8 mouse cellular contexts compared by ENCODE assay signal in the genomic region with DNA sequence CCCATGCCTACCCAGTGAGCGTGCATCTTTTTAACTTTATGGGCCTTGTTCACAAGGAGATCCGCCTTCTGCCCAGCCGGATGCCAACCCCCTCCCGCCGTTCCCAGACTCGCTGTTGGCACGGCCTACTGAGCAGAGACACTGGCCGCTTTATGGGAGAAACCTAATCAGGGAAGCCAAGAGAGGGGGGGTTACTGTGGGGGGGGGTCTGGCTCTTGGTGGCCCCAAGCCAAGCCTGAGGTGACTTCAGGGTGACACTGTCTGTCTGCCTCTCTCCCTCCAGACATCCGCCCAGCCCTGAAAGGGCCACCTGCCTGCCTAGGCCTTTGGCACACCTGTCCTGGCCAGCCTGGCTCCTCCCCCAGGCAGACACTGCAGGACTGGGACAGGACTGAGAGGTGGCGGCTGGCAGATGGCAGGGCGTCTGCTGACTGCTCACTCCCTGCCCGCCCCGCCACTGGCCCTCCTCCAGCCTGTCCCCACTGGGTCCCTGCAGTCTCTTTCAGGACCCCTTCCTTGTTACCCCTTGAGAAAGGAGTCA. TPM values are rescaled to one million over a fixed set of nuclear protein-coding genes. Genes with fewer than 3 reads are reported as not detected.
DNase-seq lines count a peak whose midpoint lies in the region; ATAC-seq and TF ChIP-seq lines count a peak whose summit lies in the region.
"Had no signal": no experiment of that assay in that cellular context is flagged by ENCODE, and none has a peak within 500 bp of the region (broad histone marks: within the 10 kb centered on the region; RNA-seq: fewer than 3 reads in every experiment).

No protein-coding gene starts in this region.

- no peak for TF ChIP-seq CTCF in stomach, postnatal 0 days (IDR thresholded peaks at IDR 0.05; ENCODE audit: low read depth)

- H3K9ac ChIP-seq in hindbrain, embryonic 14.5 days, result no peak overlapping the region
- no peak overlapping the region for H3K9ac ChIP-seq in stomach, postnatal 0 days (ENCODE audit: low read length)
- H3K9ac ChIP-seq: lung, embryonic 14.5 days had no signal

- H3K27ac ChIP-seq in hindbrain, embryonic 14.5 days, result peak overlapping the region; percentile 76
- H3K27ac ChIP-seq in stomach, postnatal 0 days (replicated peaks), result peak overlapping the region; percentile 61

- DNase-seq in retina, postnatal 1 day, result peak; percentile 90
- DNase-seq in retina, embryonic 14.5 days (ENCODE audit: low spot score), result no peak
- peak; percentile 91 to 95 for DNase-seq in cerebellum, postnatal 10 days
- DNase-seq in hindbrain, embryonic 14.5 days (ENCODE audit: low spot score), result no peak
- peak; percentile 82 for DNase-seq in layer of hippocampus, adult 9-11 months
- DNase-seq in stomach, postnatal 0 days (ENCODE audit: low spot score), result peak; percentile 65
- no peak for DNase-seq in ovary, postnatal 10 days (ENCODE audit: low spot score)
- DNase-seq: lung, embryonic 14.5 days had no signal

- peak; percentile 44; the same call in 1 of the 2 replicates for ATAC-seq in hindbrain, embryonic 14.5 days (ENCODE audit: low FRiP score)
- ATAC-seq in stomach, postnatal 0 days (ENCODE audit: low FRiP score, low TSS enrichment), result peak; percentile 59

- H3K27me3 ChIP-seq in hindbrain, embryonic 14.5 days (ENCODE audit: control insufficient read depth, insufficient read depth, low read length), result no peaks in the 10 kb centered on the region
- no peaks in the 10 kb centered on the region for H3K27me3 ChIP-seq in stomach, postnatal 0 days (ENCODE audit: control insufficient read depth, insufficient read depth, low read length)

- no peak for TF ChIP-seq EP300 in stomach, postnatal 0 days (optimal IDR thresholded peaks at IDR 0.05)

- H3K4me2 ChIP-seq in hindbrain, embryonic 14.5 days (replicated peaks), result no peak overlapping the region
- no peak overlapping the region for H3K4me2 ChIP-seq in stomach, postnatal 0 days (replicated peaks; ENCODE audit: low read depth)
- H3K4me2 ChIP-seq: lung, embryonic 14.5 days had no signal

- H3K4me3 ChIP-seq in hindbrain, embryonic 14.5 days (replicated peaks; ENCODE audit: low read length), result no peak overlapping the region
- no peak overlapping the region for H3K4me3 ChIP-seq in stomach, postnatal 0 days (ENCODE audit: low read depth, low read length)

- no peaks in the 10 kb centered on the region; the same call in 1 of the 2 replicates for H3K4me1 ChIP-seq in hindbrain, embryonic 14.5 days (replicated peaks; ENCODE audit: control insufficient read depth, insufficient read depth, low read length)
- H3K4me1 ChIP-seq in stomach, postnatal 0 days (replicated peaks; ENCODE audit: control insufficient read depth, insufficient read depth), result 0 out of 2 replicates have a peak, but pooled peaks cover 5% of the 10 kb centered on the region

- no peaks in the 10 kb centered on the region for H3K9me3 ChIP-seq in hindbrain, embryonic 14.5 days (ENCODE audit: control insufficient read depth, low read length)
- no peaks in the 10 kb centered on the region for H3K9me3 ChIP-seq in stomach, postnatal 0 days (ENCODE audit: control insufficient read depth, low read length)

- peaks cover 97% of the 10 kb centered on the region for H3K36me3 ChIP-seq in hindbrain, embryonic 14.5 days (replicated peaks; ENCODE audit: control insufficient read depth, insufficient read depth)
- H3K36me3 ChIP-seq in stomach, postnatal 0 days (ENCODE audit: control insufficient read depth, insufficient read depth, low read length), result peaks cover 58% of the 10 kb centered on the region

- 51% methylated on average over 13 of the region's 13 CpGs for WGBS in hindbrain, embryonic 14.5 days
- 77% methylated on average over 10 of the region's 13 CpGs for WGBS in stomach, postnatal 0 days

RNA-seq across cellular contexts. Expression of a gene that starts 32.3 kb away (rescaled TPM):
- polyA plus RNA-seq in hindbrain, embryonic 14.5 days (2014; fragmentation: Nextera tagmentation; extraction: Ambion mirVana), result 1.2 and 1.6 TPM in 2 replicates
- 16.8 and 18.8 TPM in 2 replicates for polyA plus RNA-seq in stomach, postnatal 0 days (2015; fragmentation: Nextera tagmentation; extraction: Ambion mirVana)

Comparison
In these comparisons a context has a peak if more than half of its experiments do, and no peak if none do; other contexts are left out.
1. DNase-seq: peak in retina, postnatal 1 day (single experiment), cerebellum, postnatal 10 days (2 of 2), layer of hippocampus, adult 9-11 months (single experiment) and stomach, postnatal 0 days (single experiment); none in retina, embryonic 14.5 days (single experiment), hindbrain, embryonic 14.5 days (single experiment) and ovary, postnatal 10 days (single experiment).